Mouse (Mus musculus): ENCODE results near the gene Rtca.
A peak's percentile ranks its signal among the peaks of the same experiment; 100 is the strongest.

Rtca gene

DNA sequence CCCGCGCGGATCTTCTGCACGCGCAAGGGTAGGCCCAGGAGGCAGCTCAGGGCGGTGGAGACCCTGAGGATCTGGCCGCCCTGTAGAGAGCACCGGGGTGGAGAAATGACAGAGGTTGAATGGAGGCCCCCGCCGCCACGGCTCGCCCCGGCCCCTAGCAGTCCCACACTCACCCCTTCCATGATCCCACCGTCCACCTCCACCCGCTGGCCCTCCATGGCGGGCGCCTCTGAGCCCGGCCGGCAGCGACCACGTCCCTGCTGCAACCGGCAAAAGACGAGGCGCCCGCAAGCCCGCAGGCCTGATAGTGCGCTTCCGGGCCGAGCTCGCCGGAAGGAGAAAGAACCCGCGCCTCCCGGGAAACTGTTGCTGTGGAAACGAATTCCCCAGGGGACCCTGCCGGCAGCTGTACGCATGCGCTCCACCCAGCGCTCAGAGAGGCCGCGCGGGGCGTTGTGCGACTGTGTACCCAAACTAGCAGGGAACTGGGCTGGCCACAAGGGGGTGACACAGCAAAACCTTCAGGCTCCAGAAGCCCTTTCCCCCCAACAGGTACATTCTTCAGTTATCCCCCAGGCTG, at the start of gene Rtca:
Gene Rtca, minus strand, starts transcription at position 437 of the 580 bp plus-strand sequence.
- peak; percentile 98 for DNase-seq (ENCODE audit: low spot score)

DNA sequence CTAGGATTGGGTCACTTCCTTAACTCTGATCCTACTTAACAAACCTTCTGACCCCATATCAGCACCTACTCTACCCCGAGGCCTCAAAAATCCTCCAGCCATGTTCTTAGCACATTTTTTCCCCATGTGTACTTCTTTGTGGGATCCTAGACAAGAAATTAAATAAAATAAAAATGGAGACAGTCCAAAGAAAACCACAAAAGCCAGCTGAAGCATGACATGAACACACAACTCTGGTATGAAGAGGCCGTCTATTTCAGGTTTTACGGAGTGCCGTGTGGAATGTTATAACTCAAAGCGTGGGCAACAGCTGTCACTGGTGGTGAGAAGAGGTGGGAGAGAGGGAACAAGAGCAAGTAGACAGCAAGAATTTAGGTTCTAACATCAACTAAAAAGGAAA, 43.4 kb upstream of the Rtca start:
- DNase-seq (ENCODE audit: low spot score): no peak

DNA sequence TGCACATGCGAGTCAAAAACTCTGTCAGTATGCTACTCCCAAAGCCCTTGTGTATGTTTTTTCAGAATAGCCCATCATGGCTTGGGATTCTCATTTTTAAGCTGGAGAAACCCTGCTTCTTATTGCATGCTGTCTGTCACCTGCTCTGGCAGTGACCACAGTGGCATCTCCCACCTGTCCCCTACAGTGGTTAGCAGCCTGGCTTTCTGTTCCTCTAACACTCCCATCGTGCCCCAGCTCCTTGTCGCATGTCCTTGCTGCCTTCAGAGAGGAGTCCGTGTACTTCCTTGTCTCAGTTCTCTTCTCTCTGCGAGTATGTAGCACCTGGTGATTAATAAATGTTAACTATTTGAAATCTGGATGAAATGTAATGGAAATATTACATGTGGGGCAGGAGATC, 39.4 kb upstream of the Rtca start:
- DNase-seq (ENCODE audit: low spot score): no peak

DNA sequence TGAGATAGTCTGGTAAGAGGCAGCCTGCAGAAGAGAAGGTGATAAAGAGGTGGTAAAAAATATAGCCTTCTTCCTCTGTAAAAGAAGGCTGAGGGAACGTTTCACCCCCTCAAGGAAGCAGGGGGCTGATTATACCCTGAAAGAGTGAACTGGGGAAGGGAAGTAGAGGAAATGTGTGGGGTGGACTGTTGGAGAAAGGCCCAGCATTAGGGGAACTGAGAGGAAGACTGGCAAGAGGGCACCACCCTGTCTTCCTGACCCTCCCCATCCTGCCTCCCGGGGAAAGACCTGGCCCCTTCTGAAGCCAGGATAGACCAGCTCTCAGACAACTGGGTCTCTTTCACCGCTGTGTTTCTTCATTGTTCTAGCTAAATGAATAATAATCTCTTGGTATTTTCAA, 34.5 kb upstream of the Rtca start:
- DNase-seq (ENCODE audit: low spot score): no peak

DNA sequence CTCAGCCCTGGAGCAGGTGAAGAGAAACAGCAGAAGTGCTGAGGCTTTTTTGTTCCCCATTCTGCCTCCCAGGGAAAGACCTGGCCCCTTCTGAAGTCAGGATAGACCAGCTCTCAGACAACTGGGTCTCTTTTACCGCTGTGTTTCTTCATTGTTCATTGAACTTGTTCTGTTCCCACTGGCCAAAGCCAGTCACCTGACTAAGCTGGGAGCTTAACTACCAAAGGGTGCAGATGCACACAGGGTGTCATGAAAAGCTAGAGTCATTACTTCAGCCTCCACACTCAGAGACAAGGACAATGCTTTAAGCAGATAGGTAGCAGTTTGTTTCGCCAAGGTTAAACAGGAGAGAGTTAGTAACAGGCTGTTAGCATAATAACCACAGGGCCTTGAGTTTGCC, 34.1 kb upstream of the Rtca start:
- no peak for DNase-seq (ENCODE audit: low spot score)

DNA sequence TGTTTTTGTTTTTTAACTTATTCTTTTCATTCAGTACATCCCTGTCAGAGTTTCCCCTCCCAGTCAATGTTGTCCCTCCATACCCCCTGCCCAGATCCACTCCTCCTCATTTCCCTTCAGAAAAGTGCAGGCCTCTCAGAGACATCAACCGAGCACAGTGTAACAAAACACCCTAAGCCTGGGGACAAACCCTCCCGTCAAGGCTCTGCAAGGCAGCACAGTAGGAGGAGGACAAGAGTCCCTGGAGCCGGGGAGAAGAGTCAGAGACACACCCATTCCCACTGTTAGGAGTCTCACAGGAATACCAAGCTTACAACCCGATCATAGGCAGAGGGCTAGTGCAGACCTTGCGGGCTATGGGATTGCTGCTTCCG, 29.2 kb upstream of the Rtca start:
- no peak for DNase-seq (ENCODE audit: low spot score)

DNA sequence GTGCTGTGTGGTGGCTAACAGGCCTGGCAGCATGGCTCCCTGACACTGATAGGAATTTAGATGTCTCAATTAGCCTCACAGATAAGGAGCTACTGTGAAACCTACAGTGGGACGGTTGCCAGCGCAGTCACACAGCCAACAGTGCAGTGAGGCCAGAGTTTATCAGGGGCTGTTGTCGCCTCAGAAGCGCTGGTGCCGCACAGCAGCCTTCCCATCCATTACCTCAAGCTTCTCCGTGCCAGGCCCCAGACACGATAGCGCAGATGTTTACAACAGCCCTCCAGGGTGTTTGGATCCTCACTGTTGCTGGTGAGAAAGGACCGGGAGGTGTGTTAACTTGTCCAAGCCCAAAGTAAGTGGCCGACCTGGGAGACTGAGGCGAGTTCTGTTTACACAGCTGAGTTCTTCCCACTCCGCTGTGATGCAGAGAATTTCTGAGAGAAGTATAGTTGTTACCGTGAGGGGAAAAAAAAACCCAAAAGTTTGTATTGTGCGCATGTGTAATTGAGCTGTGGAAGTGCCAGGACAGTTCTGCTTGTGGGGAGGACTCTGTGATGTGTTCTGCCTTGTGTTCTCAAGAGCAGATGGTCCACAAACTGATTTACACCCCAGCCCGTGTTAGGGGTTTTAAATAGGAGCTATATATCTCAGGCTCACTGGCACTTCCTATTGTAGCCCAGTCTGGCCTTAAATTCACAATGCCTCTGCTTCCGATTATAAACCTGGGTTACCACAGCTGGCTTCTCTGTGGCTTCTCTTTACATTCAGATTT, 28.6 kb upstream of the Rtca start:
- no peak for DNase-seq (ENCODE audit: low spot score)

DNA sequence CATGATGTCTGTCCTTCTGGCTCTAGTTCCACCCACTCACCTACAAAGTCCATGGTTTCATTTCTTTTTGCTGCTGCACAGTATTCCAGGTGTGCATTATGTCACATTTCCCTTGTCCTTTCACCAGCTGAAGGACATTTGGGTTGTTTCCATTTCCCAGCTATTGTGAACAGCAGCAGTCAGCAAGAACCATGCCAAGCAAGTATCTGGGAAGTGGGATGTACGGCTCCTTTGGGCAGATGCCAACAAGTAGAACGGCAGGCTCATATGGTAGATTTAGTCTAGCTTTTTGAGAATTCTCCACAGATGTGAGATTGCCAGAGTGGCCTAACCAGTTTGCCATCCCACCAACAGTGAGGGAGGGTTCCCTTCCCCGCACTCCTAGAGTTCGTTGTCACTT, 22.8 kb upstream of the Rtca start:
- DNase-seq (ENCODE audit: low spot score): no peak

DNA sequence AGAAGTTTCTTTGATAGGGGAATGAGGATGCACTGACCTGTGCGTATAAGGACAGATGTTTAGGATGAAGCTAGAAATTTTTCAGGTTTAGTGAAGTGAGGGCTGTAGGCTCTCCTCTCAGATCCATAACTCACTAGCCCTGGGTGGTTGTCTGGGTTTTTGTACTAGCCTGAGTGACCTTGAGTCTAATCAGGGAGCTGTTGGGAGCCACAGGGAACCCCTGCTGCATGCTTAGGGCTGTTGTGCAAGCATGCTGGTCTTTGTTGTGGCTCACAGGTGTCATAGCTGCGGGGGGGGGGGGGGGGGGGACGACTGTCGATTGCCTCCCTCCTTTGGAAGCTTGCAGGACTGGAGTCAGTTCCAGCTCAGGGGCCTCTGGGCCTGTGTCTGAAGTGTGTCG, 21.7 kb upstream of the Rtca start:
- no peak for DNase-seq (ENCODE audit: low spot score)

DNA sequence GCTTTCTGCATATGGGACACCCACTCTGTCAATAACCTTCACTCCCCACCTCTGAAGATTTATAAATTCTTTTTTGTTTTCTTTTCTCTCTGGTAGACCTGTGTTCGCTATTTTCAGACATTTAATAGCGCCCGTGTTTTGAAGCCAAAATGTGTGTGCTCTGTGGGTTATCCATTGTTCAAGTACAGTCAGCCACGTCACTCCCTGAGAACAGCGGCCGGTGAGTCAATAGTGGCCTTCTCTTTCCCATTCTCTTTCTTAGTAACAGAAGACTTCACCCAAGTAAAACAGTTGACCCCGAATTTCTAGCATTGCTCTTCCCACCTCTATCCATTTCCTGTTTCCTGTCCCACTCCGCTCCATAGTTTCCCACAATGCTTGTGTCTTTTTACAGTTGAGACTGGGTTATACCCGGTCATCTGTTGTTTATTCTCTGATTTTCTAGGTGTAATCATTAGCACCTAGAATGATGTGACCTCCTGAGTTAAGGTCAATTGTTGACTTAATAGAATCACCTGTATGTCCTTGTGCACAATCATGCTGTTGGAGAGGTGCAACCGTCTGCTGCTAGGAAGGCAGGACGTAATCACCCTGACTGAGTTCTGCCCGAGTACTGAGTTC, 12.2 kb upstream of the Rtca start:
- no peak for DNase-seq (ENCODE audit: low spot score)

DNA sequence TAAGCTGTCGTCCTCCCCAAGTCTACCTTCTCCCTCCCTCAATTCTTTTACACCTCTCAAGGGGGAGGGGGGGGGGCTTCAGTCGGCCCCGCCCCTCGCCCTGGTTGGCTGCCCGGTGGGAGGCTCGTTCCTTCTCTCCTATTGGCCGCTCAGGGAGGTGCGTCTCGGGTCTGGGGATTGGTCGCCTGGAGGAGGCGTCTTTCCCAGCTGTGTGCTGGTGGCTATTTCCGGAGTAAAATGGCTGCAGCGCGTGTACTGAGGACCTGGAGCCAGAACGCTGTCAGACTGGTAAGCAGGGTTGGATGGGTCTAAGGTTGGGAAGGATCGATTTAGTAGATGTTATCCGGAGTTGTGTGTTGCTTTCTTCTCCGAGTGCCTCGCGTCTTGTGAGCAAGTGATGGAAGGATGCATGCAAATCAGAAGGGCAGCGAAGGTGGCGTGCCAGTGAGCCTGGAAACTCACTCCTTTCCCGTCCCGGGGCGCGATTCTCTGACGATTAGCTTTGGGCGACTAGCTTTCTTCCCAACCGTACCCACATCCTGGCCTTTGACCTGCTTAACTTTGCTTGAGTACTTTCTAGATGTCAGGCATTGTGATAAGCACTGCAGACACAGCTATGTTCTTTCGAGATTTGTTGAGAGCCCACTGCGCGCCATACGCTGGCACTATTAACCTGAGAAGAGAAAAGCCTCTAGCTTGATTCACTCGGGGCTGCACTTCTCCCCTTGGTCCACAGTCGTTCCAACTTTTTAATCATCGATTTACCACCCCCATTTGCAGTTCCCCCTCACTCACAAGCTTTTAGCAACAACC, 5.1 kb upstream of the Rtca start, which contains the start of gene Dbt:
Gene Dbt, plus strand, starts transcription at position 167 of the 813 bp plus-strand sequence.
- peak; percentile 68 for DNase-seq (ENCODE audit: low spot score)

DNA sequence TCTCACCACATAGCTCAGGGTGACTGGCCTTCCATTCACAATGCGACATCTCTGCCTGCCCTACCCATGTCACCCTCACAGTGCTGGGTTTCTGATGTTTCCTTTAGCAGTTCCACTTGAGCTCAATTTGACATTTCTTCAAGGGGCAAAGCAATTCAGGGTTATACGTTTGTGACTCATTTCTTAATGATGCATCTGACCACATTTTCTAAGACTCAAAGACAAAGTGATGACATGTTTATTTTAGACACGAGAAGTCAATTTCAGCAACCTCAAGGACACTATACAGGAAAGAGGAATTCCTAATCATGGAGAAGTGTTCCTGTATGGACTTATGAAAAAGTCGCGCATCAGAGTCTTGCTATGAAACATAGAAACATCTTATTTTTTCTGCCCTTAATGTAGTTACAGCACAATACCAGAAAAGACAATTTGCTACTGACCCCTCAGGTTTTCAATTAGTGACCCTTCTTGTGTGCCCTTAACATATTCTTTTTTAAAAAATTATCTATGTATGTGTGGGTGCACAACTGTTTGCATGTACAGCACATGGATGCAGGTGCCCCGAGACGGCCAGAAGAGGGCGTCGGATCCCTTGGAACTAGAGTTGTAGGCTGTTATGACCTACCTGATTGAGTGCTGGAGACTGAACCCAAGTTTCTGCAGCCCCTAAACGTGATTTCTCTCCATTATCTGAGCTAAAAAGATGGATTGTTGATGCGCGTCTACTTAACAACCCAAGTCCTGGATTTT, 4.3 kb upstream of the Rtca start:
- no peak for DNase-seq (ENCODE audit: low spot score)

DNA sequence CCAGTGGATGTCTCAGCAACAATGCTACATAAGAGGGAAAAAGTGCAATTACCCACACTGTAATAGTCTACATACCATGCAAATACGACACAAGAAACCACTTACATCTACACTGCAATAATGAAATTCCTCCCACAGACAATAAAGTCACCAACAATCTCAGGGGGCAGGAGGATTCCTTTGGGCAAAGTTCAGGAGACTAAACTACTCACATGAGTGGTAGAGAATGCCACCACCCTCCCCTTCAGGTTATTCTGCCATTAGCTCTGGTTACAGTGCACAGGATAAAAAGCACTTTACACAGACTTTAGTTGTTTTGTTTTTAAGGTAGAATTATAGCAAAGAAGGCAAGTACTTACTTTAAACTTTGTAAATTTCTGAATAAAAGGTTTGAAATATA, 12.3 kb downstream of the Rtca start:
- no peak for DNase-seq (ENCODE audit: low spot score)

DNA sequence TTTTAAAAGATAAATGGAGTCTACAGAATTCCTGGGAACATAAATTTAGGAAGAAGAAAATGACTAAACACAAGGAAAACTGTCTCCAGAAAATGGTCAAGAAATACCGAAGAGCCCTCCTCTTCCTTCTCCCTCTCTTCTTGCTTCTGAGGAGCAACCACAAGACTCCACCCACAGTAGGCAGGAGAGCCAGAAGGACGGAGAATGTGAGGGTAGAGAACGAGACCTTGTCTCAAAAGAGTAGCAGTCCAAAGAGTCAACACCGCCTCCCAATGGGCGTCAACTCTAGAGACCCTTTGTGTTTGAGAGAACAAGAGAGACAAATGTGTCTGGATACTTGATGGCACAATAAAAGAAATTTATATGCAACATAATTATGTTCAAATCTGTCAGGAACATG, 14.3 kb downstream of the Rtca start:
- no peak for DNase-seq (ENCODE audit: low spot score)

DNA sequence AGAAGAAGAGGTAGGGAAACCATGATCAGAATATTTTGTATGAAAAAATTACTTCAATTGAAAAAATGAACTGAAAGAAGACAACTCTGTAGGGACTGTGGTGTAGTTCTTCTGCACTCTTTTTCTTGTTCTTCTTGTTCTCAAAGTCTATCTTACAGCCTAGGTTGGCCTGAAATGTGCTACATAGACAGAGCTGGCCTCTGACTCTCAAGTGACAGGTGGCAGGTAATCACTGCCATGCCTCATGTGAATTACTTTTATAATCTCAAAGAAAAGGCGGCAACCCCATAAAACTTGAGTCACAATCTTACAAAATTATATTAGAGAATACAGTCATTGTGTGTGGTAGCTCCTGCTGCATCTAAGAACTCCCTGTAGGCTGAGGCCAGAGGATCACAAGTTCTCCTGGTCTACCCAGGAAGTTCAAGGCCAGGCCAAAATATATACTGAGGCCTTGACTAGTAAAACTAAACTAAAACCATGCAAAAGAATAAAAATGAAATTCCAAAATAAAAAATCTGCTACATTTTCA, 16.0 kb downstream of the Rtca start:
- DNase-seq (ENCODE audit: low spot score): no peak

DNA sequence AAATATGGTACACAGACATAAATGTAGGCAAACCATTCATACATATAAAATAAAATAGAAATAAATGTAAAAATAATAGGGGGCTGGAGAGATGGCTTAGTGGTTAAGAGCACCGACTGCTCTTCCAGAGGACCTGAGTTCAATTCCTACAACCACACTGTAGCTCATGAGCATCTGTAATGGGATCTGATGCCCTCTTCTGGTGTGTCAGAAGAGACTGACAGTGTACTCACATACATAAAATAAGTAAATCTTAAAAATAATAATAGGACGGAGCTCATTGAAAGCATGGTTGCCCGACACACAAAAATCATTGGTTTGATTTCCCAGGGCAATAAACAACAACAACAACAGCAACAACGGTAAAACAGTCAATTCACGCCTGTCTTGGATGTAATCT, 17.1 kb downstream of the Rtca start:
- DNase-seq (ENCODE audit: low spot score): no peak

DNA sequence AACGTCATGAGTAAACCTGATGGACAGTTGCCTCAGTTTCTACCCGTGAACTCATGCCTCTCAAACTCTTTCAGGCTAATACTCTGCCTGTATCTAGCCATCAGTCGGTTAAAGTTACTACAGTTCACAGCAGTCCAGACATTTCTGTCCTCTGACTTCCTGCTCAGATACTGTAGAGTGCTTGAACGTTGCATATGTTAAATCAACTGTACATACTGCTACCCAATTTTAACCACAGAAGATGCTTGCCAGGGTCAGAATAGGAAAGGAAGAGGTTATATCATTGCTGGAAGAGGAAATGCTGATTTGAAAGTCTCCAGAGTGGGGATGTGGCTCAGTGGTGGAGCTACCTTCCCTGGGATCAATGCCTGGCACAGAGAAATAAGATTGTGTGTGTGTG, 24.7 kb downstream of the Rtca start:
- no peak for DNase-seq (ENCODE audit: low spot score)

DNA sequence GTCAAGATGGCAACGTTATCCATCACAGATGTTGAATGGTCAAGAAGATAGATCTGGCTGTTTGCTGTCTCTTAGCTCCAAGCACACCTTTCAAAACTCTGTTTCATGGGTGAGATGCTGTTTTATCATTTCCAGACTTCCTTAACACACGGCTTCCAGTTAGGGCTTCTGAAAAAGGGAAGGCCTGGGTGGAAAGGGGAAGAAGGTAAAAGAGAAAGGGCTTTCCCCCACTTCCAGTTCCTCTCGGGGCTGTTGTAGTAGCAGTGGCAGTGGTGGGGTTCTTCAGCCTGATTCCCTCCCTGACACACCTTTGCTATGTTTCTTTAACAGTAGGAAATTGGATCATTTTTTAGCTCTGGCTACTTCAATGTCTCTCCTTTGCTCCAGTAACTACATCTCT, 25.3 kb downstream of the Rtca start:
- DNase-seq (ENCODE audit: low spot score): no peak

DNA sequence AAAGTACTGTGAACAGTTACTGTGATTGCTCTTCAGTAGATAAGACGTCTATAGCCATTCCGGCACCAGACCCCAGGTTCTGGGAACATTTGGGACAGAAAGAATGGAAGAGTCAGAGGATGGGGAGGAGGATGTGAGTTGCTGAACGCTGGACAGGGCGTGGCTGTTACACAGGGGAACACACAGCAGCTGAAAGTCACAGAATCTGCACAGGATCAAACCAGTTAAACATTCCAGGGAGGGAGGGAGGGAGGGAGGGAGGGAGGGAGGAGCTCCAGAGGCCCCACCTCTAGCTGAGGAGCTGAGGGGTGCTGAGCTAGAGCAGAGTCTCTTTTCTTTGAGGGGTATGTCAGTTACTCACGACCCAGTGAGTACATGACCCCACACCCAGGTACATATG, 27.1 kb downstream of the Rtca start:
- DNase-seq (ENCODE audit: low spot score): no peak

DNA sequence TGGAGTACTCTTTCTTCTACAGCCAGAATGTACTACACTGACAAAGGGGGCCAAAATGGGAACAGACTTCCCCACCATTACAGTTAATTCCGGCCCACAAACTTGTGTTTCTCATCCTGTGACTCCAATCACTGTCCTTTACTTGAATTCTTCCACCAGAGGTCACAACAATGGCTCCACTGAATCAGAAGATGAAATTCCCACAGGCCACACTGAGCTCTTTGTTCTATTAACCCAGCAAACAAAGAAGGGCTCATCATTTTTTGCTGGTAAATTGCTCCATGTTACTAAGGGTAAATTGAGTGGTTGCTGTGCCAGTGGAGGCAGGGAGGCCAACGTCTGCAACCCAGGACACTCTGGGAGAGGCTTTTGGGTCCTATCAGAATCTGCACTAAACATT, 27.9 kb downstream of the Rtca start:
- no peak for DNase-seq (ENCODE audit: low spot score)

DNA sequence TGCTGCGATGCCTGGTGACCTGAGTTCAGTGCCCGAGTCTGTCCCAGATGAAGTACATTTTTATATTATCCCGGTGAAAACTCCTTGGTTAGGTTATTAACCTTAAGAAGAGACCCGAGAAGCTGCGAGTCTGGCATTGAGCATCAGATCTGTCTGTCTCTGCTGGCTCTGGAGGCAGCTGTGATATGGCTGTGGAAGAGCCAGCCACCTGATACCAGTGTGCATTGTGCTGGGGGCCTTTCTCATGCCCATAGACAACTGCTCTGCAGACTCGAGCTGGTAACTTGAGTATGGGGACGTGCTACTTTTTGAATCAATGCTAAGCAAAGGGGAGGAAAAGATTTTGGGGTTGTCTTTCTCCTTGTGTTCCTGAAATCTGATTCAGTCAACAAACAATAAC, 30.7 kb downstream of the Rtca start:
- no peak for DNase-seq (ENCODE audit: low spot score)

Measured in ovary, postnatal 14 days (tissue).